Mouse (Mus musculus) urinary bladder, adult 2 months (tissue): ENCODE data around the gene Kcnc3. TPM values are rescaled to one million over a fixed set of nuclear protein-coding genes. Genes with fewer than 3 reads are reported as not detected.

ENCODE experiments used
- DNase-seq: peaks from one replicate; pipeline ENCODE4 v3.0.0; 2022; ENCODE audit warnings: low spot score
- polyA plus RNA-seq: library from polyadenylated mRNA; depleted of rRNA; stranded (reverse); fragments of >200 nt; gene quantifications from 2 replicates; pipeline ENCODE4 v1.2.3, GENCODE M21; 2012

The Kcnc3 gene
- polyA plus RNA-seq, 1 experiment: 0.43 TPM

DNA sequence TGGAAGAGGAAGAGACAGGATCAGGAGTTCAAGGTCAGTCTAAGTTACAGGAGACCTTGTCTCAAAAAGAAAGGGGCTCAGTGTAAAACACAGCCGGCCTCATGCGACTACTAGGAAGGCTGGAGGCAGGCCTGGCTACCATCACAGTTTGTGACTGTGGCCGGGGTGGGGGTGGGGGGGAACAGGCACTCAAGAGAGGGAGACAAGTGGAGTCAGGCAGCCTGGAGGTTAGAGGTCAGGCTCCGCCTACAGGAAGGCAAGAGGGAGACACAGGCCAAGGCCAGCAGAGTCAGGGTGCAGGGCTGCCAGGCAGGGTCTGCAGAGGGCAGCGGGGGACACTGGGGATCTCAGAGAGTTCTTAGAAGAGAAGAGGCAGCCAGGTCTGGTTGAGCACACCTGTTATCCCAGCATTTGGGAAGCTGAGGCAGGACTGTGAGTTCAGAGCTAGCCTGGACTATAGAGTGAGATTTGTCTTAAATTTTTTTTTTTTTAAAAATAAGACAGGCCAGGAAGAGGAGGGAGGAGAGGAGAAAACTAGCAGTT lies 6.6 kb downstream of the Kcnc3 start:
- DNase-seq: no peak

DNA sequence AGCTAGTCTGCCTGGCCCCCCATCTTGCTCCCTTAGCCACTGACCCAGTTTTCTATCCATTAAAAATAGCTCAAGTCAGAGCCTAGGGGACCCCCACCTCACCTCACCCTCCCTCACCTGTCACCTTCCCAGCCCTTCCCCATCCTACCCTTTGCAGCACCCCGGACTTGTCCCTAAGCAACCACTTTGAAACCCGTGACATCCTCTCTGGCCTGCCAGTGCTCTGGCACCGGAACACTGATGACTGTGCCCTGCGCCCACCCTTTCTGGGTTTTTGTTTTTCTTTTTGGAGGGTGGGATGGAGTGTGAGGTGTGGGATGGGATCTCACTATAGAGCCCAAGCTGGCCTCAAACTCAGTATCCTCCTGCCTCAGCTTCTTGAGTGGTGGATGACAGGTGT lies 7.2 kb downstream of the Kcnc3 start:
- DNase-seq: no peak

DNA sequence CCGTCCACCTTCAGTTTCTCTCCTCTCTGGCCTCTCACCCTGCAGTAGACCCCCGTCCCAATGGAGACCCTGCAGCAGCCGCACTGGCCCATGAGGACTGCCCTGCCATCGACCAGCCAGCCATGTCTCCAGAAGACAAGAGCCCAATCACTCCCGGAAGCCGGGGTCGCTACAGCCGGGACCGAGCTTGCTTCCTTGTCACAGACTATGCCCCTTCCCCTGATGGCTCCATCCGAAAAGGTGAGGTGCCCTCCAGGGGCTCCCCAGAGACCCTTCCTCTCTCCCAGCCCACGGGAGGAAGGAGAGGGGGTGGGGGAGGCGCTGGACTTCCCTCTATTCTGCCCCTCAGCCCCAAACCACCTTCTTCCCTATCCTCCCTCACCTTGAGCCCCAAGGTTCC lies 7.9 kb downstream of the Kcnc3 start:
- DNase-seq: no peak

DNA sequence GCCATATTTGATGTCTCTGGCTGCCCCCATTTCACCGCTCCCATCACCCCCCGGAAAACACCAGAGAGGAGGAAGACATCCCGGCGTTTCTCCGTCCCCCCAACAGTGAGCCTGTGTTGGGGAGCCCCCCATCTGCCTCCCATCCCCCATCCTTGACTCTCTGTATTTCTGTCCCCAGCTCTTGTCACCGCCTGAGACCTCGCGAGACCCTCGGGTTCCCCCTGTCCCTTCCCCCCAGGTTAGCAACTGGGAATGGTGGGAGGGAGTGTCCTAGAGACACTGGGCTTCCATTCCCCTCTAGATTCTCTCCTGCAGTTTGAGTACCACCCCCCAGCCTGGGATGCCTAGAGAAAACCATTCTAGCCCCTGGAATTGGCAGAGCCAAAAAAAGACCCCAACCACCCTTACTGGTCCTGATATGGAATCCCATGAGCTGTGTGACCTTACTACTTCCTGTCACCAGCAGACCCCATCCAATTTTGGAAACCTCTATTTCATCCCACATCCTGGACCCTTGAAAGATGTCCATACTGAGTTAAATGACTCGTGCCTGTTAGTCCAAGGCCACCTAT lies 10.3 kb downstream of the Kcnc3 start:
- no peak for DNase-seq

DNA sequence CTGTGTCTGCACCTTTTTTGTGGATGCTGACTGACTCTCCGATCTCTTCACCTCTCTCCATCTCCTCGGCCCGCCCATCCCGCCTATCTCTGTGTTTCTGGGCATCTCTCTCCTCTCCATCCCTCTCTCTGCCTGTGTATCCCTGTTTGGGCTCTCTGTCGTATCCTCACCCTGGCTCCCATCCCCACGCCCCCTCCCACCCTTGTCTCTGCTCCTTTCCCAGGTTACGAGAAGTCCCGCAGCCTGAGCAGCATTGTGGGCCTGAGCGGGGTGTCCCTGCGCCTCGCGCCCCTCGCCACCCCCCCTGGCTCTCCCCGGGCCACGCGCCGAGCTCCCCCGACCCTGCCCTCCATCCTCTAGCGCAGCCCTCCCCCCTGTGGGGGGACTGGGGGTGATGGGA lies 11.2 kb downstream of the Kcnc3 start:
- no peak for DNase-seq

DNA sequence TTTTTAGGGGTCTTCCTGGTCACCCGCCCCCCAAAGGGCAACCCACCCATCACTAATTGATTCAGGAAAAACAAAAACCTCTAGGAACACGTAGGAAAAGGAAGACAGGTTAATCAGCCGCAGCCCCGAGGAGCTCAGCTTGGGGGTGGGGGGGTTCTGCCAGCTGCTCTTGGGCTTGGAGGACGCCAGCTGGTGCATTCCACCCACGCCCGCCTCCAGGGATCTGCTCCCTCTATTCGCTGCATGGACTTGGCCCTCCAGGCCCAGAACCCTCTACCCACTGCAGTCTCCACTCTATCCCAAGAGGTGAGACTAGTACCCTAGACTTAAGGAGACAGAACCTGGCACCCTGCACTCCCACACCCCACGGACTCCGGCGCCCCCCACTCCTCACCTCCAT lies 12.0 kb downstream of the Kcnc3 start:
- no peak for DNase-seq

DNA sequence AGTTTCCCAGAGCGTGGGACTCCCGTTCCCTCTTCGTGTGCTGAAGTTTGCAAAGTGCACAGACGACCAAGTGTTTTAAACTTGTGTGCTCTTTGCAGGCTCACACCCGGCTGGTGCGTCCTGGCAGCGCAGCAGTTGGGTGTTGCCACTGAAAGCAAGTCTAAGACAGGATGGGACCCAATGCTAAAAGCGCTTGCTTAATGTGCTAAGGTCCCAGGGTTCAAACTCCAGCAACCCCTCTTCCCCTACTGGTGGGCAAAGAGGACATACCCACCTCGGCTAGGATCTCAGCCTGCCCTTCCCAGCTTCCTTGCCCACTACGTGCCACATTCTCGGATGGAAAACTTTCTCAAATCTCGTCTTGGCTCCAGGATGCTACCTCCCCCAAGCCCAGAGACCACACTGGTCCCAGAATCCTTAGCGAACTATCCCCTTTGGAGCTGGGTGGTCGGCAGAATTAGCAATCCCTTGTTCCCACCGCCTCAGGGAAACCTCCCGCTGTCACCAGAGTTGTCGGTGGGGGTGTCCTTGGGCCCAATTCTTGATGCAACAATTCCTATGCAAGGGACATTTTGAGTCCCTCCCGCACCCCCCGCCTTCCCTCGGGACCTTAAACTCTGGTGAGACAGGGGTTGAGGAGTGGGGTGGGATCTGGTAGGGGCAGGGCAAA lies 12.9 kb downstream of the Kcnc3 start:
- no peak for DNase-seq

DNA sequence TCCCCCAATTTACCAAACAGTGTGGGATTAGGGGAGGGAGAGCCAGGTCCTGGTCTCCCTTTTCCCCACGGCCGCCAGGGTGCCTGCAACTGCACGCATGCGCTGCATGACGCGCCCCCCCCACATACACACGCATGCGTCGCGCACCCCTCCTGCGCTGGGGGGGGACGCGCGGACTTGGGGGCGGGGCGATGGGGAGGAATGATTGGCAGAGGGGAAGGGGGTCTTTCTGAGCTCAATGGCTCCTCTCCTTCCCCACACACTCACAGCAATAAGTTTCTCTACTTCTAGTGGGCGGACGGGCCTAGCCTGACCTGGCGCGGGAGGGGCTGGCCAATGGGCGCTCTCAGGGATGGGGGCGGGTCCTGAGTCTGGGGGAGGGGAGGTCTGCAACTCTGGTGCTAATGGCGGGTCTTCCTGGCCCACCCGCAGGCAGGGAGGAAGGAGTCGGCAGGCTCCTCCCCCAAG lies 13.7 kb downstream of the Kcnc3 start:
- no peak for DNase-seq

DNA sequence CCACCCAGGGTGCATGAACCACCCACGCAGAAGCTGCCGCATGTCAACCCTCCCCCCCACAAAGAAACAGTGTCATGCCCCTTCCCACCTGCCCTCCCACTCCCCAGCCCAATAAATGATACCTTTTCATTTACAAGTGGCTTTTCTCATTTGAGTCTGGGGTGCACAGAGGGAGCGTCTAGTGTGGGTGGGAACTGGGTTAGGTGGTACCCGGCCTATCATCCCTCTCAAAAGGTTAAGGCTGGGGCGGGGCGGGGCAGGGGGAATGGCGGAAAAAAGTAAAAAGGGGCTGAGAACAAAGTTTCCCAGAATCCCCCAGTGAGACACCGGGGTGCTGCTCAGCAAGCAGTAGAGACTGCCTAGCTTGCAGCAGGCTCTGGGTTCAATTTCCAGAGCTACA lies 14.2 kb downstream of the Kcnc3 start:
- DNase-seq: no peak

DNA sequence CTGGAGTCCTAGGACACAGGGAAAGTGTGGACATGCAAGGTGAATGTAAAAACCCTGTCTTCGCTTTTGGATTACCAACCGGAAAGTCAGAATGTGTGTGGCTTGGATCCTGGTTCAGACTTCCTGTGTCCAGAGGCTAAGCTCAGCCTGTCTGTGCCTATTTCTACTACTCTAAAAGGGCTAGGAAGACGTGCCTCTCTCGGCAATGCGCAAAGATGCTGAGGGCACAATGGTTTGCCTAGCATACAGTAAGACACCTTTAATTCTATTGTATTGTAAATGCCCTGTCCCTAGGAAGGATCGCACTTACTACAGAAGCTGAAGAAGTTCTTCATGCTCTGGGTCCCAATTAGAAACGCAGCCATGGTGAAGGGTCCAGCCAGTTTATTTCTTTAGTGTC lies 15.0 kb downstream of the Kcnc3 start:
- DNase-seq: no peak

DNA sequence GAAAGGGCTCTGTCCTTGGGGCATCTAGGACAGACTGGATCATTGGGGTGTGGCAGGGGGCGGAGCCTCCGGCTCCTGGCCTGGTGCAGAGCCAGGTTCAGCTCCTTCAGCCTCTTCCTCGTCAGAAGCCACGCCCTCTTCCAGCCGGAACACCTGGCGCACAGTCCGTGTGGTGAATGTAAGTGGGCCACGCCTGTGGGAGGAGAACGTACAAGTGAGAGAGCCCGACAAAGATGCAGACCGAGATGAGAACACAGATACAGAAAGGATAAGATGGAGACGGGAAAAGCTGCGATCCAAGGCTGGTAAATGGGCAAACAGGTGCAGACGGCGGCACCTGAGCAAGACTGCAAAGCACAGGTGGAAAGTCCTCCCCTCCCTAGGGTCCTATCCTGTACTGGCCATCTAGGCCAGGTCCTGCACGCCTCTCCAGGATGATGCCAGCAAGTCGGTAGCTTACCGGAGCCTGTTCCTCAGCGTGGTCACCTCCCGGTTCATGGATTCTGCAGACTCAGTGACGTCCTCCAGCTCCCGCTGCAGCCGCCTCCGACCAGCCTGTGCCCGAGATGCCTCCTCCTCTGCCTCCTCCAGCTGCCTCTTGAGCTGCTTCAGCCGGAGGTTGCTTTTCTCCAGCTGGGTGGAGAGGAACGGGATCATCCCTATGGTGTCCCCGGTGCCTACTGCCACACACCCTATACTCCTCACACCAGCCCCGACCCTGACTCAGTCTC lies 15.9 kb downstream of the Kcnc3 start:
- DNase-seq: no peak

DNA sequence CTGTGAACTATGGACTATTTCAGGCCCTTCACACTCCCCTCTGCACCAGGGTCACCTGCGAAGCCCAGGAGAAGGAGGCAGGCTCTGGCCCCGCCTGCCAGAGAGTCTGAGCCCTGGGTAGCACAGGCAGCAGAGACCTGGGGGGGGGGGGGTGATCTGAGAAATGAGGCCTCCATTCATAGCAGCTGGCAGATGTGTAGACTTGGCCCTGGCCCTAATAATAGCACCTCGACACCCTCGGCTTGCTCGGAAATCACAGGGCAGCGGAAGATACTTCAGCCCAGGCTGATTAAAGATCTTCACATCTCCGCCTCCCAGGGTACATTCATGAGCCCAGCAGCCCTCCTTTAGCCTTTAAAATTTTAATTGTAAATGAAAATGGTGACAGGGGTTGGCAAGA lies 21.7 kb downstream of the Kcnc3 start:
- no peak for DNase-seq

DNA sequence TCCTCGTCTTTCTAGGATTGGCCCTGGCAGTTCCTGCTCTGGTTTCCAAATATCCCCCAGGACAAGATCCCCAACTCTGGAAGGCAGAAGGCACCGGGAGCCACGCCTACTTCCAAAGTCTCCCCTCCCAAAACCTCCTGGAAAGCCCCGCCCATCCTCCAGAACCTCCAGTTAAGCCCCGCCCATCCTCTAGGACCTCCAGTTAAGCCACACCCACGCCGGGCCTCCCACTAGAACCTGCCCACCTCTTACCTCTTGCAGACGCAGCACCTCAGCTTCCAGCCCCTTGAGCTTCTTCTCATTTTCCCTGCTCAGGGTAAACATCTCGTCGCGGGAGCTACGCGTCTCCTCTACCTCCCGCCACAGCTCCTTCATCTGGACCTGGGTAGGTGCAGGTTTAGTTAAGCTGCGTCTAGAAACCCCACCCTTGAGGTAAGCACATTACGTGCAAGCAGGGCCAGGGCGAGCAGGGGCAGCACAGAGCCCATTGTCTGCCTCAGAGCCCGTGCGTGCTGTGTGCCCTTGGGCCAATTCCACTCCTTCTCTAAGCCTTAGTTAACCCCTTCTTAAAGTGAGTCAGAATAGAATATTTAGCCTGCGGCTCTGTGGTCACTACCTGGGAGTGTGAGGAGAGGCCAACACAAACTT lies 23.7 kb downstream of the Kcnc3 start:
- DNase-seq: no peak

DNA sequence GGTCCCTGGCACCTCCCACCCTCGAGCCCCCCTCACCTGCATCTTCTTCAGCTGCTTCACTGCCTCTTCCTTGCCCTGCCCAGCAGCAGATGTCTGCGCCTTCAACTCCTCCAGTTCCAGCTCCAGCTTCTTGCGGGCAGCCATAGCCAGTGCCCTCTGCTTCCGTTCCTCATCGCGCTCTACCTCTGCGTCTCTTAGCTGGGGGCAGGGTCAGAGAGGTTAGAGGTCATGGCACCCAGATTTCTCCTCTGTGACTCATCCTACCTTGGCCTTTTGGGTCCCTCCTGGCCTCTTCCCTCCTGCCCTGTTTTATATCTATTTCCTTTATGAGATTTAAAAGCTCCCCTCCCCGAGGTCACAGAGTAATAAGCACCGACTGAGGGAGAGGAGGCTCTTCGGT lies 24.8 kb downstream of the Kcnc3 start:
- DNase-seq: no peak

DNA sequence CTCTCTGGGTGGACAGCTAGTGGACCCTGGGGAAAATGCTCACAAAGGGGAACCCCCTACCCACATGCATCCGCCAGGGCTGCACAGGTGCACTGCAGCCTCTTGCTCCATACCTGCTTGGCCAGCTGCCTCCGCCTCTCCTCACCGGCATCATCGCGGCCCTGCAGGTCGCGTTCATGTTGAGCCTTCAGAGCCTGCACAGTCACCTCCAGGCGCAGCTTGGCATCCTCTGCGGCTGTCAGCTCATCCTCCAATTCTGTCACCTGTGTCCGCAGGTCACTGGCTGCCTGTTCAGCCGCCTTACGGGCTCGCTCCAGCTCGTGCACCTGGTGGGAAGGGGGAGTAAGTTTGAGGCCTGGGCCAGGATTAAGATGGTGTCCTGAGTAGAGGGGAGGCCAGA lies 25.5 kb downstream of the Kcnc3 start:
- no peak for DNase-seq

DNA sequence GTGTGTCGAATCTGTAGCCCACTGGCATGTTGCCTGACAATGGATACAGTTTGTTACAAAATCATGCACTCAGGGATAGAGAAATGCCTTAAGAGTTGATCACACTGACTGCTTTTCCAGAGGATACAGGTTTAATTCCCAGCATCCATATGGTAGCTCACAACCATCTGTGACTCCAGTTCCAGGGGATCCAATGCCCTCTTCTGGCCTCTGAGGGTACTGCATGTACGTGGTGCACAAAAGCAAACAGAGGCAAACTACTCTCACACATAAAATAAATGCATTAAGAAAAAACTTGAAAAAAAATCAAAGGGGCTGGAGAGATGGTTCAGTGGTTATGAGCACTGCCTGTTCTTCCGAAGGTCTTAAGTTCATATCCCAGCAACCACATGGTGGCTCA lies 26.6 kb downstream of the Kcnc3 start:
- no peak for DNase-seq

DNA sequence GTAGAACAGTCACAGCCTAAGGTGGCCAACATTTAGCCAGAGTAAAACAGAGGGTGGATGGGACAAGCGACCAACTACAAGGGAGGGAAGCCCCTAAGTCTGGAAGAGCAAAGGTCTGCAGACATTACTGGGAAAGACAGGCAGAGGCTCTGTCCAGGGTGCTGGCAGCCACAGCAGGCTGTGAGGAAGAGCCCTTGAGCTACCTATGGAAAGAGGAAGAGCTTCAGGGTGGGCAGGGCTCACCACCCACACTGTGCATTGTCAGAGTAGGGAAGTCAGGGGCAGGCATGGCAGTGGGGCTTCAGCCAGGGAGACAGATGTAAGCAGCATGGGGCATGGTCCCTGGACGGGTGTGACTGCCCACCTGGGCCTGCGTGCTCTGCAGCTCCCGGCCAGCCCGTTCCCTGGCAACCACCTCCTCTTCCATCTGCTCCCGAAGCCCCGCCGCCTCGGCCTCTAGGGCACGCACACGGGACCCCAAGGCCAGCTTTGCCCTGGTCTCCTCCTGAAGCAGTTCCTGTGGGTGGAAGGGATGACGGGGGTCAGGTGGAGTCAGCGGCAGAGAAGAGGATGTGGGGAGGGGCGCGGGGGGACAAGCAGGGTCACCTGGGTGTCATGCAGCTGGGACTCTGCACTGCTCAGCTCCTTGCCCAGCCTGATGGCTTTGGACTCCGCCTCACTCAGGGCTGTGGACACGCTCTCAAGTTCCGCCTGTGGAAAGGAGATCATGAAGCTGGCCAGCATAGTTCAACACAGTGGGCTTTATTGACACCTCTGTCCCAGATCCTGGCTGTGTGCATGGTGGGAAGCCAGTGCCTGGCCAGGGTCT lies 33.5 kb downstream of the Kcnc3 start:
- no peak for DNase-seq

DNA sequence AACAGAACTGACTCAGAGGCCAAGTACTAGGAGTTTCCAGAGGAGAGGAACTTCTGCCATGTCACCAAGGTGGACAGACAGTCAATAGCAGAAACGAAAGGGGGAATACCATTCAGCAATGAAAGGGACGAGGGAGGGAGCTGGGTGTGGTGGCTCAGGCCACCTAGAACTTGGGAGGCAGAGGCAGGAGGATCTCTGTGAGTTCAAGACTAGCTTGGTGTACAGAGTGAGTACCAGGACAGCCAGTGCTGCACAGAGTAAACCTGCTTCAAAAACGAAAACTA lies 34.0 kb downstream of the Kcnc3 start:
- DNase-seq: no peak

DNA sequence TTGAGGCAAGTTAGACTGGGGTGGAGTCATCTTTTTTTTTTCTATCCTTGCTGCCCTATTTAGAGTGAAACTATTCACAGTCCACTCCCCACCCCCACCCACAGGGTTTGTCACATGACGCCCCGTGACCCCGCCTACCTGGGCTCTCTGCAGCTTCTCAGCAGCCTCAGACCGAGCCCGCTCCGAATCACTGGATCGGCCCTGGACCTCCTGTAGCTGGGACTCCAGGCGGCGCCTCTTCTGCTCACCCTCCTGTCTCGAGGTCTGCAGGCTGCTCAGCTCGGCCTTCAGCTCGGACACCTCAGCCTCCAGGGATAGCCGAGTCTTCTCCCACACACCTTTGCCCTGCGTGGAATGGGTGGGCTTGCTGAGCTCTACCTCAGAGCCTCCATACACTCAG lies 34.4 kb downstream of the Kcnc3 start:
- no peak for DNase-seq

DNA sequence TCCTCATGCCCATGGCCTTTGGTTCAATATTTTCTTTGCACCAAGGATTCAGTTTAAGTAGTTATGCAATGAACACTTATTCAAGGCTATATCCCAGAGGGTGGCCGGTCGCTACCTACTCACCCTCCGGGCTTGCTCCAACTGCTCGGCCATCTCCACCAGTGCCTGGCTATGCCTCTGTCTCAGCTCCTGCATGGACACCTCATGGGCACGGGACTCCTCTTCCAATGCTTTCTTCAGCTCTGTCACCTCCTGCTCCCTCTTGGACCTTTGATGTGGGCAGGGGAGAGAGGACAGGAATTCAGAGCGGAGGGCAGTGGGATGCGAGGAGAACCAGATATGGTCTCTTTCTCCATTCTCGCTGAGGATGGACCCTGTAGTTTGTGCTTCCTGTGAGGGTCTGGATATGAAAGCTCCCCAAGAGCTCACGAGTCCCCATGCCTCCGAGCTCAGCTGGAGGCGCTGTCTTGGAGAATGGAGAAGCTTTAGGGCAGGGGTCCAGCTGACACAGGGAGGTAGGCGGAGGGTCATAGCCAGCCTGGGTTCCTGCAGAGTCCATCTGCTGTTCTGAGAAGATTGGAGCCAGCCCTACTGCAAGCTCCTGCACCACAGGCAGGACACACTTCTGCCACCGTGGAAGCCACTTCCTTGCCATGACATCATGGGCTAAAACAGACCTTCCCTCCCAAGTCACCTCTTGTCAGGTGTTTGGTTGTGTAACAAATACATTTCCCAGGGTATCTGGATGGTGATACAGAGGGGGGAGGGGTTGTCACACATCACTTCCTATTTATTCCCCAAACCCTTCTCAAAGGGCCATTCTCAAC lies 35.0 kb downstream of the Kcnc3 start:
- no peak for DNase-seq

DNA sequence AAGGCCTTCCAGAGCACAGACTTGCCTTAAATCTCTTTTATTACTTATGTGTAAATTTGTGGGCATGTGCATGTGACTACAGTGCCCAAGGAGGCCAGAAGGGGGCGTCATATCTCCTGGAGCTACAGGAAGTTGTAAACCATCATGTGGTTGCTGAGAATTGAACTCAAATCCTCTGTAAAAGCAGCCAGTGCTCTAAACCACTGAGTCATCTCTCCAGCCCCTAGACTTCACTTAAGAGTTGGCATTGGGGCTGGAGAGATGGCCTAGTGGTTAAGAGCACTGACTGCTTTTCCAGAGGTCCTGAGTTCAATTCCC lies 35.6 kb downstream of the Kcnc3 start:
- DNase-seq: no peak
